Comparison of ENCODE assay signal across 13 mouse cellular contexts in genomic region chr17:58870795-58871194, GRCm38 (mm10).
A peak's percentile ranks its signal among the peaks of the same experiment; 100 is the strongest.
DNase-seq lines count a peak whose midpoint lies in the region; ATAC-seq and TF ChIP-seq lines count a peak whose summit lies in the region.
"Had no signal": no experiment of that assay in that cellular context is flagged by ENCODE, and none has a peak within 500 bp of the region (broad histone marks: within the 10 kb centered on the region; RNA-seq: fewer than 3 reads in every experiment).

No protein-coding gene starts in this region.

- peak; percentile 90 for ATAC-seq in frontal cortex, adult (ENCODE audit: low TSS enrichment)
- ATAC-seq in neural tube, embryonic 15.5 days (ENCODE audit: low FRiP score) = peak; percentile 73; the same call in 1 of the 2 replicates
- ATAC-seq in stomach, postnatal 0 days (ENCODE audit: low FRiP score, low TSS enrichment) = no peak

- H3K4me3 ChIP-seq in neural tube, embryonic 15.5 days (replicated peaks) = no peak overlapping the region
- no peak overlapping the region for H3K4me3 ChIP-seq in stomach, postnatal 0 days (ENCODE audit: low read depth, low read length)
- no peak overlapping the region for H3K4me3 ChIP-seq in cerebellum, adult 2 months (replicated peaks; ENCODE audit: insufficient read depth, low read depth, low read length)
- H3K4me3 ChIP-seq: megakaryocyte, embryonic 14.5 days had no signal

- TF ChIP-seq POLR2A in cerebellum, adult 2 months (IDR thresholded peaks at IDR 0.05; ENCODE audit: borderline replicate concordance, insufficient read depth, low read length) = no peak

- no peak overlapping the region for H3K9ac ChIP-seq in neural tube, embryonic 15.5 days (replicated peaks)
- no peak overlapping the region for H3K9ac ChIP-seq in stomach, postnatal 0 days (ENCODE audit: low read length)

- peak; percentile 67 for TF ChIP-seq CTCF in stomach, postnatal 0 days (IDR thresholded peaks at IDR 0.05; ENCODE audit: low read depth)
- TF ChIP-seq CTCF in cerebellum, adult 2 months (IDR thresholded peaks at IDR 0.05; ENCODE audit: borderline replicate concordance, insufficient read depth, low read depth, low read length) = no peak

- no peaks in the 10 kb centered on the region for H3K36me3 ChIP-seq in neural tube, embryonic 15.5 days
- no peaks in the 10 kb centered on the region for H3K36me3 ChIP-seq in stomach, postnatal 0 days (ENCODE audit: control insufficient read depth, insufficient read depth, low read length)

- no peak overlapping the region for H3K27ac ChIP-seq in neural tube, embryonic 15.5 days (replicated peaks)
- no peak overlapping the region for H3K27ac ChIP-seq in stomach, postnatal 0 days (replicated peaks)
- H3K27ac ChIP-seq in cerebellum, adult 2 months (ENCODE audit: insufficient read depth, low read length) = no peak overlapping the region

- H3K27me3 ChIP-seq in neural tube, embryonic 15.5 days (replicated peaks) = no peaks in the 10 kb centered on the region
- no peaks in the 10 kb centered on the region for H3K27me3 ChIP-seq in stomach, postnatal 0 days (ENCODE audit: control insufficient read depth, insufficient read depth, low read length)
- H3K27me3 ChIP-seq in cerebellum, adult 2 months (ENCODE audit: control insufficient read depth, insufficient read depth, low read length) = no peaks in the 10 kb centered on the region
- H3K27me3 ChIP-seq: megakaryocyte, embryonic 14.5 days had no signal

- no peak for DNase-seq in frontal cortex, postnatal 10 days (ENCODE audit: low spot score in 2 of 2)
- no peak for DNase-seq in neural tube, embryonic 10.5 days (ENCODE audit: extremely low spot score, low spot score)
- DNase-seq in frontal cortex, postnatal 36 days (ENCODE audit: low spot score in 2 of 2) = peak; percentile 3 to 15
- DNase-seq in stomach, postnatal 0 days (ENCODE audit: low spot score) = no peak
- DNase-seq in cerebellum, adult 2 months = no peak
- no peak for DNase-seq in urinary bladder, adult 18-20 months (ENCODE audit: low spot score in 2 of 2)
- DNase-seq: adrenal gland, adult 2 months; cerebellum, adult 9-10 months; kidney, postnatal 14 days; liver had no signal

- no peaks in the 10 kb centered on the region for H3K4me1 ChIP-seq in neural tube, embryonic 15.5 days
- no peaks in the 10 kb centered on the region for H3K4me1 ChIP-seq in stomach, postnatal 0 days (replicated peaks; ENCODE audit: control insufficient read depth, insufficient read depth)
- no peaks in the 10 kb centered on the region for H3K4me1 ChIP-seq in cerebellum, adult 2 months (ENCODE audit: control insufficient read depth, insufficient read depth, low read length)

- no peak overlapping the region for H3K4me2 ChIP-seq in neural tube, embryonic 15.5 days
- H3K4me2 ChIP-seq in stomach, postnatal 0 days (replicated peaks; ENCODE audit: low read depth) = no peak overlapping the region

- no peak for TF ChIP-seq EP300 in stomach, postnatal 0 days (optimal IDR thresholded peaks at IDR 0.05)

- no peaks in the 10 kb centered on the region for H3K9me3 ChIP-seq in neural tube, embryonic 15.5 days (replicated peaks)
- no peaks in the 10 kb centered on the region for H3K9me3 ChIP-seq in stomach, postnatal 0 days (ENCODE audit: control insufficient read depth, low read length)
- H3K9me3 ChIP-seq: megakaryocyte, embryonic 14.5 days had no signal

Comparison
In these comparisons a context has a peak if more than half of its experiments do, and no peak if none do; other contexts are left out.
1. DNase-seq: peak in frontal cortex, postnatal 36 days (2 of 2); none in frontal cortex, postnatal 10 days (0 of 2), neural tube, embryonic 10.5 days (single experiment), stomach, postnatal 0 days (single experiment), cerebellum, adult 2 months (0 of 2) and urinary bladder, adult 18-20 months (0 of 2).